Mouse (Mus musculus) C2C12 (cell line): ENCODE results near the gene Zfp827.

ENCODE experiments used
- CEBPB ChIP-seq: IDR thresholded peaks from one replicate; pipeline ENCODE4 v1.6.1; 2011; ENCODE audit warnings: low read depth, mild to moderate bottlenecking, control low read depth, moderate library complexity
- CTCF ChIP-seq: IDR thresholded peaks from one replicate; pipeline ENCODE4 v1.5.1; 2011; ENCODE audit not compliant: control insufficient read depth, insufficient read depth, insufficient read length
- MAX ChIP-seq: IDR thresholded peaks from one replicate; pipeline ENCODE4 v1.6.1; 2011; ENCODE audit warnings: mild to moderate bottlenecking, control low read depth
- MYOD1 ChIP-seq: IDR thresholded peaks from one replicate; pipeline ENCODE4 v1.6.1; 2011; ENCODE audit warnings: low read depth; ENCODE audit not compliant: control insufficient read depth, insufficient read length
- MYOG ChIP-seq: IDR thresholded peaks from one replicate; pipeline ENCODE4 v1.6.1; 2011; ENCODE audit not compliant: control insufficient read depth, insufficient read length; ENCODE audit errors: extremely low read depth

- TF ChIP-seq CTCF, result no peak
- no peak for TF ChIP-seq MYOD1
- TF ChIP-seq MYOG, result no peak
- no peak for TF ChIP-seq MAX
- TF ChIP-seq CEBPB, result no peak
Measured at GRCm38 (mm10) chr8:79222752-79223141, 194.5 kb downstream of the Zfp827 start.
